Mouse (Mus musculus) leukemia stem cell, adult 10-12 weeks (primary cell): ENCODE data around the gene Hrasls. TPM values are rescaled to one million over a fixed set of nuclear protein-coding genes. Genes with fewer than 3 reads are reported as not detected.

ENCODE experiments used
- polyA plus RNA-seq: library from polyadenylated mRNA; stranded (reverse); fragments of >175 nt; gene quantifications from 2 replicates; pipeline ENCODE4 v1.2.3, GENCODE M21; 2012; ENCODE audit warnings: low replicate concordance

The Hrasls gene
- not detected in 2 replicates for polyA plus RNA-seq

GRCm38 (mm10) chr16:29209605-29210411, at the start of gene Hrasls:
Hrasls (plus strand) TSS chr16:29209695.

Other genes with a start within 250 kb of the Hrasls start
- not detected in 2 replicates for gene Atp13a5, start 169.0 kb downstream of the Hrasls start, polyA plus RNA-seq